Mouse (Mus musculus): ENCODE measurements around the gene Pacsin3. TPM values are rescaled to one million over a fixed set of nuclear protein-coding genes. Genes with fewer than 3 reads are reported as not detected.

Gene Pacsin3
- polyA plus RNA-seq, 1 experiment: 30.2 TPM

- H3K4me1 ChIP-seq (ENCODE audit: control insufficient read depth, insufficient read depth, low read length): no peaks in the 10 kb centered on the region
- TF ChIP-seq POLR2A (IDR thresholded peaks at IDR 0.05; ENCODE audit: low read depth, low read length) (no peak), CTCF (conservative IDR thresholded peaks at IDR 0.05; ENCODE audit: insufficient read depth, insufficient read length, low read depth, low read length) (no peak)
- H3K4me3 ChIP-seq (ENCODE audit: insufficient read depth, low read depth, low read length): no peak overlapping the region
- H3K27me3 ChIP-seq (replicated peaks; ENCODE audit: control insufficient read depth, insufficient read depth, low read length): no peaks in the 10 kb centered on the region
- no peaks in the 10 kb centered on the region for H3K36me3 ChIP-seq (ENCODE audit: control insufficient read depth, insufficient read depth, low read length)
- no peak overlapping the region for H3K27ac ChIP-seq (ENCODE audit: insufficient read depth, low read depth, low read length)
- DNase-seq: no peak
- 80% methylated on average over 7 of the region's 7 CpGs for WGBS
These were observed 58.4 kb downstream of the Pacsin3 start for GRCm38 (mm10) chr2:91314184-91314583.

Other genes starting within 250 kb of the Pacsin3 start
- 7.0 TPM in 2 replicates for gene Rapsn, start 220.3 kb upstream of the Pacsin3 start, polyA plus RNA-seq (2012; rRNA removed)
- 114 and 127 TPM in 2 replicates for gene Psmc3, start 201.9 kb upstream of the Pacsin3 start, polyA plus RNA-seq (2012; rRNA removed)
- 87.2 and 103 TPM in 2 replicates for gene Slc39a13, start 185.5 kb upstream of the Pacsin3 start, polyA plus RNA-seq (2012; rRNA removed)
- 12.9 and 17.4 TPM in 2 replicates for gene Spi1, start 173.6 kb upstream of the Pacsin3 start, polyA plus RNA-seq (2012; rRNA removed)
- gene Mybpc3, start 137.8 kb upstream of the Pacsin3 start, polyA plus RNA-seq (2012; rRNA removed): 0.14 and 0.24 TPM in 2 replicates
- gene Madd, start 72.1 kb upstream of the Pacsin3 start, polyA plus RNA-seq (2012; rRNA removed): 12.7 and 14.7 TPM in 2 replicates
- 92.2 and 106 TPM in 2 replicates for gene Nr1h3, start 53.1 kb upstream of the Pacsin3 start, polyA plus RNA-seq (2012; rRNA removed)
- gene Acp2, start 53.1 kb upstream of the Pacsin3 start, polyA plus RNA-seq (2012; rRNA removed): 27.0 and 31.7 TPM in 2 replicates
- gene Ddb2, start 19.0 kb upstream of the Pacsin3 start, polyA plus RNA-seq (2012; rRNA removed): 11.5 and 11.7 TPM in 2 replicates
- gene Arfgap2, start 9.0 kb downstream of the Pacsin3 start, polyA plus RNA-seq (2012; rRNA removed): 32.7 and 38.4 TPM in 2 replicates
- 35.0 and 36.7 TPM in 2 replicates for gene 1110051M20Rik, start 188.8 kb downstream of the Pacsin3 start, polyA plus RNA-seq (2012; rRNA removed)
- 8.6 and 10.3 TPM in 2 replicates for gene Lrp4, start 201.6 kb downstream of the Pacsin3 start, polyA plus RNA-seq (2012; rRNA removed)

Measured in kidney, adult 2 months (tissue).